Mouse (Mus musculus): Measurements from ENCODE around the gene Rgn. TPM values are rescaled to one million over a fixed set of nuclear protein-coding genes. Genes with fewer than 3 reads are reported as not detected.
A peak's percentile ranks its signal among the peaks of the same experiment; 100 is the strongest.

Gene Rgn
- 0.17 and 2.2 TPM in 2 replicates for polyA plus RNA-seq (2015; fragmentation: Nextera tagmentation; extraction: Ambion mirVana)

DNA sequence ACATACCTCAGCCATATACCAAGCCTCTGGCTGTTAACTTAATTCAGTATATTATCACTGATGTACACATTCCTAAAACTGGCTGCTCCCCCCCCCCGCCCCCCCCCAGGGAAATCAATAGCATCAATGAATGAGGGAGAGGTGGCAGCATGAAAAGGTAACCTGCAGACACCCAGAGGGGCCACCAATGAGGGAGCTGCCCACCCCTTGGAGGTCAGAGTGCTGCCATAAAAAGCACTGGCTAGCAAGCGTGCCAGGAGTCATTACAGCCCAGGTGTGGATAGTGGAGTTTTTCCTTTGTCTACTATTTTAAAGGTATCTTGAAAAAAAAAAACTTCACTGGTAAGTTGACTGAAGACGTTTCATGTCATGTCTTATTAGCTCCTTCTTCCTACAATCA is at the start of gene Rgn:
Rgn (plus strand) TSS at position 256 of the 400 bp plus-strand sequence.
- 60% methylated on average over 3 of the region's 3 CpGs for WGBS
- no peaks in the 10 kb centered on the region for H3K9me3 ChIP-seq
- ATAC-seq (ENCODE audit: insufficient number of reproducible peaks, insufficient read depth, low FRiP score, low TSS enrichment, low read depth) = no peak
- peak within 1 kb of the TSS; percentile 38 for H3K4me3 ChIP-seq
- H3K27me3 ChIP-seq = no peaks in the 10 kb centered on the region
- no peaks in the 10 kb centered on the region for H3K4me1 ChIP-seq
- no peak within 1 kb of the TSS for H3K27ac ChIP-seq
- no peaks in the 10 kb centered on the region for H3K36me3 ChIP-seq
- H3K9ac ChIP-seq = no peak within 1 kb of the TSS
- peak within 1 kb of the TSS; percentile 63 for H3K4me2 ChIP-seq

DNA sequence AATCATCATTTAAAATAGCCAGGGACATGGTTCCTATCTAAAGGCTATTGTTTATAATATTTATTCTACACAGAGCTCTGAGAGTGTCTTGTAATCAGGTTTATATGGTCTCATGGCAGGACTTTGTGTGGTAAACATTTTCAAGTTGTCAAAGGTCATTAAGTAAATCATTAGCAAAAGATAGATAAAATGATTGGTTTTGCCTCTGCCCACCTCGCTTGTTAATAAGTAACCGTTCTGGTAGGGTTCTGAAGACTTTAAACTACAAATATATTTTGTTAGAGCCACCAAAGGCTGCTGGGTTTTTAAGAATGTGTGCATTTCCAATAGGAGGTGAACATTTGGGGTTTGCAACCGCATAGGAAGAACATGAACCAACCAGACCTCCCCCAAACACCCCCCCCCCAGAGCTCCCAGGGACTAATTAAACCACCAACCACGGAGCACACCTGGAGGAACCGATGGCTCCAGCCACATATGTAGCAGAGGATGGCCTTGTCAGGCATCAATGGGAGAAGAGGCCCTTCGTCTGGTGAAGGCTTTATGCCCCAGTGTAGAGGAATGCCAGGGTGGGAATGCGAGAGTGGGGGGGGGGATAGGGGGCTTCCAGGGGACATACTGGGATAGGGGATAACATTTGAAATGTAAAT is 29.2 kb upstream of the Rgn start:
- H3K36me3 ChIP-seq = peaks cover 7% of the 10 kb centered on the region; the same call in 1 of the 2 replicates
- H3K4me3 ChIP-seq = no peak overlapping the region
- no peaks in the 10 kb centered on the region for H3K9me3 ChIP-seq
- WGBS = 80% methylated on average over 7 of the region's 7 CpGs
- H3K27ac ChIP-seq = no peak overlapping the region
- H3K4me1 ChIP-seq = no peaks in the 10 kb centered on the region
- ATAC-seq (ENCODE audit: insufficient number of reproducible peaks, insufficient read depth, low FRiP score, low TSS enrichment, low read depth) = no peak
- no peaks in the 10 kb centered on the region for H3K27me3 ChIP-seq
- H3K9ac ChIP-seq = no peak overlapping the region
- H3K4me2 ChIP-seq = no peak overlapping the region

DNA sequence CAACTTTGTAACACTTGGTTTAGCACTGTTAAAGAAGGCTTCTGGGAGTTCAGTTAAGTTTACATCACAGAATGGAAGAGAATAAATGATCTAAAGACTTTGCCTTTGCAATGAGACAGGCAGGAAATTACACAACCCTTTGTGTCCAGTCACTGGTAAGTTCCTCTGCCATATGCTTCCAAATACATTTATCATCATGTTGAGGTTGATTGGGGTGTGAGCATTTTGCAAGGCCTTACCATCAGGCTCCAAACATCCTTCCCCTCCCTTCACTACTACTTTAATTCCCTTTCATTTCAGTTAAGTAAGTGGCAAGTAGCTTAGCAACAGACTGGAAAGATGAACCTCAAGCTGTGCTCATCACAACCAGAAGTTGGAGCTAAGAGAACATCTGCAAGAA is 28.0 kb upstream of the Rgn start:
- no peak for ATAC-seq (ENCODE audit: insufficient number of reproducible peaks, insufficient read depth, low FRiP score, low TSS enrichment, low read depth)
- H3K4me3 ChIP-seq = no peak overlapping the region
- H3K4me2 ChIP-seq = no peak overlapping the region
- H3K36me3 ChIP-seq = peaks cover 7% of the 10 kb centered on the region; the same call in 1 of the 2 replicates
- no peaks in the 10 kb centered on the region for H3K9me3 ChIP-seq
- H3K4me1 ChIP-seq = no peaks in the 10 kb centered on the region
- H3K9ac ChIP-seq = no peak overlapping the region
- H3K27me3 ChIP-seq = no peaks in the 10 kb centered on the region
- no peak overlapping the region for H3K27ac ChIP-seq

- Histone ChIP-seq H3K36me3 (no peaks in the 10 kb centered on the region), H3K27me3 (no peaks in the 10 kb centered on the region), H3K27ac (no peak overlapping the region), H3K4me2 (no peak overlapping the region), H3K4me3 (no peak overlapping the region), H3K9me3 (no peaks in the 10 kb centered on the region), H3K9ac (no peak overlapping the region), H3K4me1 (no peaks in the 10 kb centered on the region)
- no peak for ATAC-seq (ENCODE audit: insufficient number of reproducible peaks, insufficient read depth, low FRiP score, low TSS enrichment, low read depth)
- WGBS = 62% methylated on average over 1 of the region's 1 CpGs
Observed at GRCm38 (mm10) chrX:20532621-20533020, 17.0 kb upstream of the Rgn start.

- no peaks in the 10 kb centered on the region for H3K9me3 ChIP-seq
- no peaks in the 10 kb centered on the region for H3K36me3 ChIP-seq
- no peak overlapping the region for H3K9ac ChIP-seq
- H3K4me2 ChIP-seq = no peak overlapping the region
- no peaks in the 10 kb centered on the region for H3K4me1 ChIP-seq
- H3K27ac ChIP-seq = no peak overlapping the region
- H3K4me3 ChIP-seq = no peak overlapping the region
- no peaks in the 10 kb centered on the region for H3K27me3 ChIP-seq
- ATAC-seq (ENCODE audit: insufficient number of reproducible peaks, insufficient read depth, low FRiP score, low TSS enrichment, low read depth) = no peak
- 79% methylated on average over 3 of the region's 3 CpGs for WGBS
Observed at GRCm38 (mm10) chrX:20543867-20544266, 5.7 kb upstream of the Rgn start.

DNA sequence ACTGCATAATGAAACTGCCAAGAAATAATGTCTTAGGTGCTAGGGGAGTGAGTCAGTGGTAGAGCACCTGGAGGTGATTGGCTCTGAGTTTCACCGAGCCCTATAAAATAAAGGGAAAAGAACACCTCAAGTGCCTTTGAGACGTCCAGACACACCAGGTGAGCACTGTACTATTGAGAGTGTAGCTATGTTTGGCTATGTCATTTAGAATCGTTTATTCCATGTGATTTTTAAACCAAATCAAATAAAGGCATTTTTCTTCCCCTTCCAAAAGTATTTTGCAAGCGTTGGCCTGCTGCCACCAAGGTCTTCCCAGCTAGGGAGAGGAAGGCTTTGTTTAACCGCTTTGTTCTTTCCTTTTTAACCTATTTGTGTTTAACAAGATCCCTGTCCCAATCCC is 2.0 kb upstream of the Rgn start:
- Histone ChIP-seq H3K4me3 (no peak overlapping the region), H3K36me3 (no peaks in the 10 kb centered on the region), H3K9me3 (no peaks in the 10 kb centered on the region), H3K27ac (no peak overlapping the region), H3K9ac (0 out of 2 replicates have a peak overlapping the region, but pooled peaks have one; percentile 61), H3K27me3 (no peaks in the 10 kb centered on the region), H3K4me2 (peak overlapping the region; percentile 63), H3K4me1 (no peaks in the 10 kb centered on the region)
- no peak for ATAC-seq (ENCODE audit: insufficient number of reproducible peaks, insufficient read depth, low FRiP score, low TSS enrichment, low read depth)
- 42% methylated on average over 5 of the region's 5 CpGs for WGBS

DNA sequence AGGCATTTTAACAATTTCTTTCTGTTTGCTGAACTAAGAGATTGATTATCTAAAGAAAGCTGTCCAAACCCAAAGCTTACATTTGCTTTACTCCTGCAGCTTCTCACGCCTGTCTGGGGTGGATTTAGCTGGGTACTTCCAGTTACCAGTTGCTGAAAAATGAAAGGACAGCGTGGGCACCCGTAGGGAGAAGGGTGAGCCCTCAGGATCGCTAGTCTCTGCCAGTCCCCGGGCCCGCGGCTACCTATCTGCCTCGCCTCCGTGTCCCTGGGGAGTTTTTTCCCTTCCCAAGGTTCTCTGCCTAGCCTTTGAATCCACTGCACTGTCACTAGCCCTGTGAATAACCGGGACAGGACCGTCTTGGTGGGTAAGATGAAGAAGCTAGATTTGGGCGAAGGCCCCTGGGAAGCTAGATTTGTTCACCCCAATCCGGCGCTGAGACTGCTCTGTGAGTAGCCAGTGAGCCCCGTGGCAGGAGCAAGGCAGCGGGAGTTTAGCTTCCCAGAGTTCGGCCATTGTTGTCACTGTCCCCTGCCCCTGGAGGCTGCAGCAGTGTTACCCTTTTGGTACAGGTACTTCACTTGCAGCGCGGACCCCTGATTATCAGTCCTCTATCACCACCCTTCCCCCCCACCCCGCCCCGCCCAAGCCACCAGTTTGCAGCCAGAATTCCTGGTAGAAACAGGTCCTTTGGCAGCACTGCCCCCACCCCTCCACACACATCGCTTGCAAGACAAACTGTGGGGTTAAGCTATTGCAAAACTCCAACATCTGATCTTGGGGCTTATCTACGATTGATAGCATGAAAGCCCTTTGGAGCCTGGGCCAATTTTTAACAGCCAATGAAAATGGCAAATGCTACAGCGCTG is 1.3 kb upstream of the Rgn start:
- no peak for ATAC-seq (ENCODE audit: insufficient number of reproducible peaks, insufficient read depth, low FRiP score, low TSS enrichment, low read depth)
- H3K9ac ChIP-seq = peak overlapping the region; percentile 61

GRCm38 (mm10) chrX:20548880-20549440 is 627 bp upstream of the Rgn start:
- no peak for ATAC-seq (ENCODE audit: insufficient number of reproducible peaks, insufficient read depth, low FRiP score, low TSS enrichment, low read depth)
- no peak overlapping the region for H3K4me3 ChIP-seq
- no peaks in the 10 kb centered on the region for H3K4me1 ChIP-seq
- 19% methylated on average over 1 of the region's 1 CpGs for WGBS
- peak overlapping the region; percentile 63 for H3K4me2 ChIP-seq
- H3K36me3 ChIP-seq = no peaks in the 10 kb centered on the region
- H3K27me3 ChIP-seq = no peaks in the 10 kb centered on the region
- H3K9me3 ChIP-seq = no peaks in the 10 kb centered on the region
- H3K27ac ChIP-seq = no peak overlapping the region
- no peak overlapping the region for H3K9ac ChIP-seq

More for the DNA sequence above, 1.3 kb upstream of the Rgn start:
- no peaks in the 10 kb centered on the region for H3K27me3 ChIP-seq
- no peaks in the 10 kb centered on the region for H3K36me3 ChIP-seq
- no peak overlapping the region for H3K27ac ChIP-seq
- peak overlapping the region; percentile 63 for H3K4me2 ChIP-seq
- 25% methylated on average over 24 of the region's 24 CpGs for WGBS
- H3K4me1 ChIP-seq = no peaks in the 10 kb centered on the region
- no peaks in the 10 kb centered on the region for H3K9me3 ChIP-seq
- H3K4me3 ChIP-seq = peak overlapping the region; percentile 38

DNA sequence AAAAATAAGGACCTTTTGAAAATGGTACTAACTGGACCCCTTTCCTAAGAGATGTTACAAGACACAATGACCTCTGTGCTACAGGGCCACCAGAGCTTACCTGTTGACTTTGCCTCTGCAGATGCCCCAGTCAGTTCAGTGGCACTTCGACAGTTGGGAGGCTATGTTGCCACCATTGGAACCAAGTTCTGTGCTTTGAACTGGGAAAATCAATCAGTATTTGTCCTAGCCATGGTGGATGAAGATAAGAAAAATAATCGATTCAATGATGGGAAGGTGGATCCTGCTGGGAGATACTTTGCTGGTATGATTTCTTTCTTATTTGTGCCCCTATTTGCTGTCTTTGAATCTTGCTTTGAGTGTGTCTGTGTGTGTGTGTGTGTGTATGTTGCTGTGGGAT is 2.6 kb downstream of the Rgn start:
- no peak overlapping the region for H3K27ac ChIP-seq
- H3K36me3 ChIP-seq = no peaks in the 10 kb centered on the region
- H3K4me2 ChIP-seq = no peak overlapping the region
- no peaks in the 10 kb centered on the region for H3K27me3 ChIP-seq
- whole genome bisulfite sequencing = 86% methylated on average over 2 of the region's 2 CpGs
- H3K9ac ChIP-seq = no peak overlapping the region
- no peaks in the 10 kb centered on the region for H3K4me1 ChIP-seq
- ATAC-seq (ENCODE audit: insufficient number of reproducible peaks, insufficient read depth, low FRiP score, low TSS enrichment, low read depth) = no peak
- H3K4me3 ChIP-seq = no peak overlapping the region
- no peaks in the 10 kb centered on the region for H3K9me3 ChIP-seq

- ATAC-seq (ENCODE audit: insufficient number of reproducible peaks, insufficient read depth, low FRiP score, low TSS enrichment, low read depth) = no peak
- 37% methylated on average over 1 of the region's 1 CpGs for WGBS
Observed at GRCm38 (mm10) chrX:20561846-20562245, 12.3 kb downstream of the Rgn start.

DNA sequence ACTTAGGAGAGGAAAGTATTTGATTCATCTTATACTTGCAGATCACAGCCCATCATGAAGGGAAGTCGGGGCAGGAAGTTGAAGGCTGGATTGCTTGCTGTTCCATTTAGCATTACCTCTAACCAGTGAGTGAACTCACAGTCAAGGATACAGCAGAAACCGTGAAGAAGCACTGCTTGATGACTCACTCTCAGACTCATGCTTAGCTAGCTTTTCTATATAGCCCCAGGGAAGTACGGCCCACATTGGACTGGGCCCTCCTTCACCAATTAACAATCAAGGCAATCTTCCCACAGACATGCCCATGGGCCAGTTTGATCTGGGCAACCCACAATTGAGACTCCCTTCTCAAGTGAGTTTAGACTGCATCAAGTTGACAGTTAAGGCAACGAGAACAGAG is 14.4 kb downstream of the Rgn start:
- no peaks in the 10 kb centered on the region for H3K27me3 ChIP-seq
- no peaks in the 10 kb centered on the region for H3K4me1 ChIP-seq
- no peak overlapping the region for H3K9ac ChIP-seq
- no peak overlapping the region for H3K4me3 ChIP-seq
- WGBS = 63% methylated on average over 4 of the region's 4 CpGs
- no peaks in the 10 kb centered on the region for H3K36me3 ChIP-seq
- no peak overlapping the region for H3K27ac ChIP-seq
- no peaks in the 10 kb centered on the region for H3K9me3 ChIP-seq
- H3K4me2 ChIP-seq = no peak overlapping the region
- no peak for ATAC-seq (ENCODE audit: insufficient number of reproducible peaks, insufficient read depth, low FRiP score, low TSS enrichment, low read depth)

More at GRCm38 (mm10) chrX:20561846-20562245, 12.3 kb downstream of the Rgn start:
- no peaks in the 10 kb centered on the region for H3K36me3 ChIP-seq
- no peak overlapping the region for H3K9ac ChIP-seq
- no peak overlapping the region for H3K27ac ChIP-seq
- H3K4me1 ChIP-seq = no peaks in the 10 kb centered on the region
- no peak overlapping the region for H3K4me3 ChIP-seq
- H3K9me3 ChIP-seq = no peaks in the 10 kb centered on the region
- H3K27me3 ChIP-seq = no peaks in the 10 kb centered on the region
- H3K4me2 ChIP-seq = no peak overlapping the region

- Histone ChIP-seq H3K36me3 (no peaks in the 10 kb centered on the region), H3K9ac (no peak overlapping the region), H3K9me3 (no peaks in the 10 kb centered on the region), H3K4me1 (no peaks in the 10 kb centered on the region), H3K4me3 (no peak overlapping the region), H3K27me3 (no peaks in the 10 kb centered on the region), H3K27ac (no peak overlapping the region), H3K4me2 (no peak overlapping the region)
- WGBS = 56% methylated on average over 2 of the region's 2 CpGs
- no peak for ATAC-seq (ENCODE audit: insufficient number of reproducible peaks, insufficient read depth, low FRiP score, low TSS enrichment, low read depth)
Observed at GRCm38 (mm10) chrX:20571024-20571423, 21.4 kb downstream of the Rgn start.
